Mouse (Mus musculus): Measurements from ENCODE around the gene Btn2a2. TPM values are rescaled to one million over a fixed set of nuclear protein-coding genes. Genes with fewer than 3 reads are reported as not detected.

Btn2a2 gene
- polyA plus RNA-seq, 1 experiment, result 0.20 TPM

GRCm38 (mm10) chr13:23462063-23462462, 26.6 kb downstream of the Btn2a2 start:
- WGBS, result 90% methylated on average over 4 of the region's 4 CpGs

GRCm38 (mm10) chr13:23459264-23459846, 29.3 kb downstream of the Btn2a2 start:
- H3K4me3 ChIP-seq (replicated peaks; ENCODE audit: insufficient read depth, low read depth, low read length), result no peak overlapping the region
- H3K27ac ChIP-seq (ENCODE audit: insufficient read depth, low read length), result no peak overlapping the region
- TF ChIP-seq CTCF (IDR thresholded peaks at IDR 0.05; ENCODE audit: borderline replicate concordance, insufficient read depth, low read depth, low read length), result no peak
- no peak for TF ChIP-seq POLR2A (IDR thresholded peaks at IDR 0.05; ENCODE audit: borderline replicate concordance, insufficient read depth, low read length)
- WGBS, result 50% methylated on average over 15 of the region's 15 CpGs
- H3K4me1 ChIP-seq (ENCODE audit: control insufficient read depth, insufficient read depth, low read length), result no peaks in the 10 kb centered on the region
- no peak for DNase-seq
- no peaks in the 10 kb centered on the region for H3K27me3 ChIP-seq (ENCODE audit: control insufficient read depth, insufficient read depth, low read length)

More at GRCm38 (mm10) chr13:23462063-23462462, 26.6 kb downstream of the Btn2a2 start:
- no peaks in the 10 kb centered on the region for H3K27me3 ChIP-seq (ENCODE audit: control insufficient read depth, insufficient read depth, low read length)
- H3K27ac ChIP-seq (ENCODE audit: insufficient read depth, low read length), result no peak overlapping the region
- DNase-seq, result no peak
- no peaks in the 10 kb centered on the region for H3K4me1 ChIP-seq (ENCODE audit: control insufficient read depth, insufficient read depth, low read length)
- TF ChIP-seq POLR2A (IDR thresholded peaks at IDR 0.05; ENCODE audit: borderline replicate concordance, insufficient read depth, low read length), result no peak
- TF ChIP-seq CTCF (IDR thresholded peaks at IDR 0.05; ENCODE audit: borderline replicate concordance, insufficient read depth, low read depth, low read length), result no peak
- H3K4me3 ChIP-seq (replicated peaks; ENCODE audit: insufficient read depth, low read depth, low read length), result no peak overlapping the region

GRCm38 (mm10) chr13:23453926-23454325, 34.7 kb downstream of the Btn2a2 start:
- under 1% methylated on average over 9 of the region's 9 CpGs for WGBS
- TF ChIP-seq POLR2A (IDR thresholded peaks at IDR 0.05; ENCODE audit: borderline replicate concordance, insufficient read depth, low read length) (no peak), CTCF (IDR thresholded peaks at IDR 0.05; ENCODE audit: borderline replicate concordance, insufficient read depth, low read depth, low read length) (no peak)
- Histone ChIP-seq H3K4me1 (ENCODE audit: control insufficient read depth, insufficient read depth, low read length) (no peaks in the 10 kb centered on the region; the same call in 1 of the 2 replicates), H3K4me3 (replicated peaks; ENCODE audit: insufficient read depth, low read depth, low read length) (peak overlapping the region; percentile 72), H3K27me3 (ENCODE audit: control insufficient read depth, insufficient read depth, low read length) (no peaks in the 10 kb centered on the region), H3K27ac (ENCODE audit: insufficient read depth, low read length) (no peak overlapping the region)
- DNase-seq, result no peak

GRCm38 (mm10) chr13:23453362-23453862, 35.2 kb downstream of the Btn2a2 start:
- Histone ChIP-seq H3K27ac (ENCODE audit: insufficient read depth, low read length) (no peak overlapping the region), H3K4me3 (replicated peaks; ENCODE audit: insufficient read depth, low read depth, low read length) (peak overlapping the region; percentile 72), H3K27me3 (ENCODE audit: control insufficient read depth, insufficient read depth, low read length) (no peaks in the 10 kb centered on the region), H3K4me1 (ENCODE audit: control insufficient read depth, insufficient read depth, low read length) (no peaks in the 10 kb centered on the region; the same call in 1 of the 2 replicates)
- under 1% methylated on average over 25 of the region's 25 CpGs for WGBS
- no peak for TF ChIP-seq POLR2A (IDR thresholded peaks at IDR 0.05; ENCODE audit: borderline replicate concordance, insufficient read depth, low read length)
- no peak for TF ChIP-seq CTCF (IDR thresholded peaks at IDR 0.05; ENCODE audit: borderline replicate concordance, insufficient read depth, low read depth, low read length)
- DNase-seq, result peak; percentile 79 to 80

- Histone ChIP-seq H3K4me1 (ENCODE audit: control insufficient read depth, insufficient read depth, low read length) (no peaks in the 10 kb centered on the region; the same call in 1 of the 2 replicates), H3K27me3 (ENCODE audit: control insufficient read depth, insufficient read depth, low read length) (no peaks in the 10 kb centered on the region), H3K4me3 (replicated peaks; ENCODE audit: insufficient read depth, low read depth, low read length) (peak overlapping the region; percentile 98), H3K27ac (ENCODE audit: insufficient read depth, low read length) (no peak overlapping the region)
- no peak for TF ChIP-seq POLR2A (IDR thresholded peaks at IDR 0.05; ENCODE audit: borderline replicate concordance, insufficient read depth, low read length)
- TF ChIP-seq CTCF (IDR thresholded peaks at IDR 0.05; ENCODE audit: borderline replicate concordance, insufficient read depth, low read depth, low read length), result no peak
- DNase-seq, result peak; percentile 88 to 93
- WGBS, result under 1% methylated on average over 15 of the region's 15 CpGs
Measured at GRCm38 (mm10) chr13:23450398-23450797, 38.3 kb downstream of the Btn2a2 start.

GRCm38 (mm10) chr13:23449235-23450095, 39.2 kb downstream of the Btn2a2 start:
- TF ChIP-seq POLR2A (IDR thresholded peaks at IDR 0.05; ENCODE audit: borderline replicate concordance, insufficient read depth, low read length) (no peak), CTCF (IDR thresholded peaks at IDR 0.05; ENCODE audit: borderline replicate concordance, insufficient read depth, low read depth, low read length) (no peak)
- WGBS, result 1% methylated on average over 24 of the region's 24 CpGs
- H3K27me3 ChIP-seq (ENCODE audit: control insufficient read depth, insufficient read depth, low read length), result no peaks in the 10 kb centered on the region
- H3K27ac ChIP-seq (ENCODE audit: insufficient read depth, low read length), result no peak overlapping the region
- peak overlapping the region; percentile 98 for H3K4me3 ChIP-seq (replicated peaks; ENCODE audit: insufficient read depth, low read depth, low read length)
- no peaks in the 10 kb centered on the region; the same call in 1 of the 2 replicates for H3K4me1 ChIP-seq (ENCODE audit: control insufficient read depth, insufficient read depth, low read length)
- DNase-seq, result peak; percentile 65 to 71

- no peaks in the 10 kb centered on the region for H3K27me3 ChIP-seq (ENCODE audit: control insufficient read depth, insufficient read depth, low read length)
- 72% methylated on average over 3 of the region's 3 CpGs for WGBS
Measured at GRCm38 (mm10) chr13:23448758-23449157, 39.9 kb downstream of the Btn2a2 start.

More at GRCm38 (mm10) chr13:23448758-23449157, 39.9 kb downstream of the Btn2a2 start:
- H3K4me1 ChIP-seq (ENCODE audit: control insufficient read depth, insufficient read depth, low read length), result no peaks in the 10 kb centered on the region; the same call in 1 of the 2 replicates
- no peak for DNase-seq
- peak overlapping the region; percentile 98 for H3K4me3 ChIP-seq (replicated peaks; ENCODE audit: insufficient read depth, low read depth, low read length)
- H3K27ac ChIP-seq (ENCODE audit: insufficient read depth, low read length), result no peak overlapping the region
- TF ChIP-seq POLR2A (IDR thresholded peaks at IDR 0.05; ENCODE audit: borderline replicate concordance, insufficient read depth, low read length), result no peak

All from cerebellum, adult 2 months (tissue).